ENCODE assay signal across 8 mouse cellular contexts in the genomic region with DNA sequence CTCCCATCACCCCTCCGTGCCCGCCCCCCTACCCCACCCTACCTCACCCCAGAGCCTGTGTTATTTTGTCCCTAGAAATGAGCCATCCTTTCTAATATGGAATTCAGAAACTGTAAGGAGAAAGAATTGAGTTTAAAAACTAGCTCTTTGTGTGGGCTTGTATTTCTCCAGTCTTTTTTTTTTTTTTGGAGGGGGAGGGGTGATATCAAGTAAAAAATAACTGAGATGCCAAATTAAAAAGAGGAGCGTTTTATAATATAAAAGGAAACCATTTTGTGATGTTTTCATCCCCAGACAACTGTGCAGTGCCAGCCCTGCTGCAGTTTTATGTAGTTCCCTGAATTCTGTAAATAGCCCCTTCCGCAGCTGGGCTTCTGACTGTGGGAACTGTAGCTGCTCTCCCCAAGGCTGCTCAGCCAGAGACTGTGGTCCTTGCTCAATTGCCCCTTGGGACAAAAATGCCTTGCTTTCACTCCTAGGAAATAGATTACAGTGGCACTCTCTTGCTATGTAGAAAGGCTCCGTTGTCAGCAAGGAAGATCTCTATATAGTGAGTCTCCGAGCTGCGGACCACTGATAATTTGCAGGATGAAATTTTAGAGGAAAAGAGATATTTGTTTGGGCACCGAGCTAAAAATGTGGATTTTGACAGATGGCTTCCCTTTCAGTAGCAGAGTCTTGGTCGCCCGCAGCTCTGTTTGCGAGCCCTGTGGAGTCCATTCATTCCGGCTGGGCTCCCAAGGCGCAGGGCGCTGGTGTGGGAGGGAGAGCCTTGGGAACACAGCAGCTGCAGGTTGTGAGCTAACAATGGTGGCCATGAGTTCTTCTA. TPM values are rescaled to one million over a fixed set of nuclear protein-coding genes. Genes with fewer than 3 reads are reported as not detected.
DNase-seq lines count a peak whose midpoint lies in the region; ATAC-seq and TF ChIP-seq lines count a peak whose summit lies in the region.

No protein-coding gene starts in this region.

- H3K9ac ChIP-seq in forebrain, embryonic 12.5 days: peak overlapping the region; percentile 99

- ATAC-seq in forebrain, embryonic 12.5 days (ENCODE audit: low FRiP score): peak; percentile 7; the same call in 1 of the 2 replicates

- TF ChIP-seq CTCF in olfactory bulb, adult 2 months (IDR thresholded peaks at IDR 0.05; ENCODE audit: insufficient read depth, low read depth, low read length): no peak

- DNase-seq in heart, embryonic 10.5 days (ENCODE audit: low spot score): no peak
- DNase-seq in heart, postnatal 25 days (ENCODE audit: low spot score): no peak
- DNase-seq in brain, adult 2 months (ENCODE audit: low read depth, low spot score): peak; percentile 84
- peak; percentile 70 to 81 for DNase-seq in left cerebral cortex, postnatal 14 days (ENCODE audit: low spot score in 2 of 2)
- no peak for DNase-seq in c-Kit-positive CD71-positive TER-119-positive erythroid progenitor cells, embryonic 14.5 days (ENCODE audit: low spot score)
- DNase-seq in adrenal gland, adult 2 months: no peak

- peak overlapping the region; percentile 66 for H3K4me2 ChIP-seq in forebrain, embryonic 12.5 days

- peaks cover 9% of the 10 kb centered on the region for H3K36me3 ChIP-seq in heart, embryonic 10.5 days
- H3K36me3 ChIP-seq in forebrain, embryonic 12.5 days (replicated peaks): peaks cover 11% of the 10 kb centered on the region

- peak overlapping the region; percentile 84 for H3K4me3 ChIP-seq in heart, embryonic 10.5 days
- H3K4me3 ChIP-seq in forebrain, embryonic 12.5 days (replicated peaks): peak overlapping the region; percentile 91
- peak overlapping the region; percentile 36 for H3K4me3 ChIP-seq in olfactory bulb, adult 2 months (ENCODE audit: insufficient read depth, low read depth, low read length)

- peaks cover 22% of the 10 kb centered on the region for H3K4me1 ChIP-seq in heart, embryonic 10.5 days
- H3K4me1 ChIP-seq in forebrain, embryonic 12.5 days: peaks cover 27% of the 10 kb centered on the region
- peaks cover 6% of the 10 kb centered on the region for H3K4me1 ChIP-seq in olfactory bulb, adult 2 months (ENCODE audit: control insufficient read depth, insufficient read depth, low read length)

- intact Hi-C loops in heart, postnatal 25 days (cut with DNase I): no loop called here
- intact Hi-C loops in left cerebral cortex, postnatal 14 days (cut with DNase I): loop anchor here (2.0 kb wide), 1 partner anchor 16 kb away; no protein-coding TSS in a partner anchor

- H3K9me3 ChIP-seq in heart, embryonic 10.5 days: no peaks in the 10 kb centered on the region
- H3K9me3 ChIP-seq in forebrain, embryonic 12.5 days: no peaks in the 10 kb centered on the region

- 24% methylated on average over 14 of the region's 14 CpGs for WGBS in heart, embryonic 10.5 days
- 4% methylated on average over 14 of the region's 14 CpGs for WGBS in forebrain, embryonic 12.5 days
- 7% methylated on average over 14 of the region's 14 CpGs for WGBS in olfactory bulb, adult 2 months

- no peak for TF ChIP-seq POLR2A in olfactory bulb, adult 2 months (IDR thresholded peaks at IDR 0.05; ENCODE audit: insufficient read depth, low read depth, low read length)

- H3K27me3 ChIP-seq in heart, embryonic 10.5 days (ENCODE audit: insufficient read depth, poor library complexity, severe bottlenecking): no peaks in the 10 kb centered on the region
- no peaks in the 10 kb centered on the region for H3K27me3 ChIP-seq in forebrain, embryonic 12.5 days

- peak overlapping the region; percentile 91 for H3K27ac ChIP-seq in heart, embryonic 10.5 days
- peak overlapping the region; percentile 100 for H3K27ac ChIP-seq in forebrain, embryonic 12.5 days
- peak overlapping the region; percentile 99 for H3K27ac ChIP-seq in olfactory bulb, adult 2 months (ENCODE audit: insufficient read depth, low read depth, low read length)

RNA-seq across cellular contexts. Expression of gene Tuba1a, which starts 1.1 kb away (rescaled TPM):
- 1,319 and 1,394 TPM in 2 replicates for polyA plus RNA-seq in heart, embryonic 10.5 days (2016; fragmentation: Nextera tagmentation; extraction: Ambion mirVana)
- total RNA-seq in heart, postnatal 25 days (2021): 100 to 1,000 TPM in 1 of 2 experiments, 10 to 100 TPM in 1; 99.4 to 105 TPM
- 7,386 and 7,785 TPM in 2 replicates for polyA plus RNA-seq in forebrain, embryonic 12.5 days (2016; fragmentation: Nextera tagmentation; extraction: Ambion mirVana)
- total RNA-seq in left cerebral cortex, postnatal 14 days (2021): 1,000 to 10,000 TPM; 2,132 to 2,150 TPM
- polyA plus RNA-seq in olfactory bulb, adult 2 months (2012; ENCODE audit: insufficient read depth, insufficient read length, low replicate concordance, missing spikeins): 1,035 TPM in 1 of 2 replicates, not detected in the other
- 100 to 1,000 TPM in 1 of 2 experiments, 10 to 100 TPM in 1; 63.2 to 125 TPM for total RNA-seq in adrenal gland, adult 2 months (2021)
- 128 and 133 TPM in 2 replicates for polyA plus RNA-seq in adrenal gland, adult 2 months (2012; rRNA removed)

RNA-seq across cellular contexts. Expression of gene Gm49450, which starts 1.3 kb away (rescaled TPM):
- not detected in 2 replicates for polyA plus RNA-seq in heart, embryonic 10.5 days (2016; fragmentation: Nextera tagmentation; extraction: Ambion mirVana)
- not detected for total RNA-seq in heart, postnatal 25 days (2021)
- not detected in 2 replicates for polyA plus RNA-seq in forebrain, embryonic 12.5 days (2016; fragmentation: Nextera tagmentation; extraction: Ambion mirVana)
- total RNA-seq in left cerebral cortex, postnatal 14 days (2021): not detected
- polyA plus RNA-seq in olfactory bulb, adult 2 months (2012; ENCODE audit: insufficient read depth, insufficient read length, low replicate concordance, missing spikeins): not detected in 2 replicates
- total RNA-seq in adrenal gland, adult 2 months (2021): 10 to 100 TPM in 1 of 2 experiments, not detected in 1; 10.9 TPM
- 49.5 and 126 TPM in 2 replicates for polyA plus RNA-seq in adrenal gland, adult 2 months (2012; rRNA removed)

RNA-seq across cellular contexts. Expression of gene Tuba1b, which starts 20.3 kb away (rescaled TPM):
- 1,935 and 2,007 TPM in 2 replicates for polyA plus RNA-seq in heart, embryonic 10.5 days (2016; fragmentation: Nextera tagmentation; extraction: Ambion mirVana)
- total RNA-seq in heart, postnatal 25 days (2021): 100 to 1,000 TPM; 163 to 175 TPM
- 1,790 and 1,867 TPM in 2 replicates for polyA plus RNA-seq in forebrain, embryonic 12.5 days (2016; fragmentation: Nextera tagmentation; extraction: Ambion mirVana)
- total RNA-seq in left cerebral cortex, postnatal 14 days (2021): 100 to 1,000 TPM; 689 to 750 TPM
- polyA plus RNA-seq in olfactory bulb, adult 2 months (2012; ENCODE audit: insufficient read depth, insufficient read length, low replicate concordance, missing spikeins): 649 and 1,228 TPM in 2 replicates
- total RNA-seq in adrenal gland, adult 2 months (2021): 100 to 1,000 TPM; 235 to 261 TPM
- polyA plus RNA-seq in adrenal gland, adult 2 months (2012; rRNA removed): 616 and 725 TPM in 2 replicates

RNA-seq across cellular contexts. Expression of gene Lmbr1l, which starts 36.6 kb away (rescaled TPM):
- 14.9 and 20.2 TPM in 2 replicates for polyA plus RNA-seq in heart, embryonic 10.5 days (2016; fragmentation: Nextera tagmentation; extraction: Ambion mirVana)
- 10 to 100 TPM; 11.5 to 13.4 TPM for total RNA-seq in heart, postnatal 25 days (2021)
- polyA plus RNA-seq in forebrain, embryonic 12.5 days (2016; fragmentation: Nextera tagmentation; extraction: Ambion mirVana): 30.6 and 41.5 TPM in 2 replicates
- 10 to 100 TPM; 17.9 to 18.1 TPM for total RNA-seq in left cerebral cortex, postnatal 14 days (2021)
- not detected in 2 replicates for polyA plus RNA-seq in olfactory bulb, adult 2 months (2012; ENCODE audit: insufficient read depth, insufficient read length, low replicate concordance, missing spikeins)
- 10 to 100 TPM; 11.5 to 14.2 TPM for total RNA-seq in adrenal gland, adult 2 months (2021)
- 36.3 and 58.5 TPM in 2 replicates for polyA plus RNA-seq in adrenal gland, adult 2 months (2012; rRNA removed)

RNA-seq across cellular contexts. Expression of gene Dhh, which starts 56.3 kb away (rescaled TPM):
- polyA plus RNA-seq in heart, embryonic 10.5 days (2016; fragmentation: Nextera tagmentation; extraction: Ambion mirVana): 2.9 and 3.0 TPM in 2 replicates
- 1 to 10 TPM; 1.8 TPM for total RNA-seq in heart, postnatal 25 days (2021)
- 0.45 and 0.51 TPM in 2 replicates for polyA plus RNA-seq in forebrain, embryonic 12.5 days (2016; fragmentation: Nextera tagmentation; extraction: Ambion mirVana)
- total RNA-seq in left cerebral cortex, postnatal 14 days (2021): under 1 TPM; 0.15 to 0.24 TPM
- not detected in 2 replicates for polyA plus RNA-seq in olfactory bulb, adult 2 months (2012; ENCODE audit: insufficient read depth, insufficient read length, low replicate concordance, missing spikeins)
- 1 to 10 TPM; 2.3 to 3.5 TPM for total RNA-seq in adrenal gland, adult 2 months (2021)
- 3.1 and 3.8 TPM in 2 replicates for polyA plus RNA-seq in adrenal gland, adult 2 months (2012; rRNA removed)

Comparison
In these comparisons a context has a peak if more than half of its experiments do, and no peak if none do; other contexts are left out.
1. DNase-seq: peak in brain, adult 2 months (single experiment) and left cerebral cortex, postnatal 14 days (2 of 2); none in heart, embryonic 10.5 days (single experiment), heart, postnatal 25 days (single experiment), c-Kit-positive CD71-positive TER-119-positive erythroid progenitor cells, embryonic 14.5 days (single experiment) and adrenal gland, adult 2 months (single experiment).
2. H3K4me3 ChIP-seq: peak in every context shown above with its lines; median percentile 91 in forebrain, embryonic 12.5 days; 84 in heart, embryonic 10.5 days; 36 in olfactory bulb, adult 2 months.
3. RNA of gene Gm49450, which starts 1.3 kb away (polyA plus RNA-seq): 49.5 to 126 TPM in adrenal gland, adult 2 months; not detected in heart, embryonic 10.5 days, not detected in forebrain, embryonic 12.5 days and not detected in olfactory bulb, adult 2 months; every median in the first group is over 10 times any median in the second.
4. Peak in every context shown above with its lines, with median percentiles within 50 percentile points of each other: H3K27ac ChIP-seq.